Mouse (Mus musculus) kidney, adult 8-10 months (tissue): ENCODE measurements around the gene Rps6ka5.

Source experiments
- DNase-seq, 2 experiments: peaks; one replicate each; pipeline ENCODE4 v3.0.0; 2022

The Rps6ka5 gene

DNA sequence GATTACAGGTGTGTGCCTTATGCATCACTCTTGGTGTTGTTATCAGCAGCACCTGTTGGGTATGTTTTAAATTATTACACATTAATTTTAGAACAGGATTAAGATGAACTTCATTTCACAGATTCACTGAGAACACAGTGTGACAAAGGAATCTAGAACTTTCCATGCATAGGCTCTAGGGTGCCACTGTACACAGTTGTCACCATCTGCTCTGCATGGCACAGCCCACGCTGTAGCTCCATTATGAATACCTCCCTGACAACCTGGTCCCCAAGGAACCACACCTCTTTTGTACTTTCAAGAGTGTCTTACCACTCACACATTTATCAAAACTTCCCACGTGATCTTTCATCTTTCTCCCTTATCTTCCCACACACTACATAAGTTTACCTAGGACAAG lies 140.2 kb downstream of the Rps6ka5 start:
- no peak for DNase-seq

- no peak for DNase-seq
Observed at GRCm38 (mm10) chr12:100579221-100579620, 147.6 kb downstream of the Rps6ka5 start.

DNA sequence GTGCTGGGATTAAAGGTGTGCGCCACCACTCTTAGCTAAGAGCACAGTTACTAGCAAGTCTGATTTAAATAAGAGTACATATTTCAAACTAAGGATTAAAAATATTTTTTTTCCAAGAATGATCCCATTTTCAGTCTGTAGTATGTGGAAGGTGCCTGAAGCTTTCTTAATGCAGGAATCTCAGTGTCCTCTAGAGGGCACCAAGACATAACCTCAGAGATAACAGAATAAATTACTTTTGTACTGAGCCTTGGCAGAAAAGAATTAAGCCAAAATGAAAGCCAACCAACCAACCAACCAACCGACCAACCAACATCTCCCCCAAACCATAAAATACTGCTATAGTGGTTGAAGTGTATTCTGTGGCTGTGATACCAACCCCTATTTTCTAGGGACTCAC lies 148.5 kb downstream of the Rps6ka5 start:
- DNase-seq, result peak; percentile 9 to 39

DNA sequence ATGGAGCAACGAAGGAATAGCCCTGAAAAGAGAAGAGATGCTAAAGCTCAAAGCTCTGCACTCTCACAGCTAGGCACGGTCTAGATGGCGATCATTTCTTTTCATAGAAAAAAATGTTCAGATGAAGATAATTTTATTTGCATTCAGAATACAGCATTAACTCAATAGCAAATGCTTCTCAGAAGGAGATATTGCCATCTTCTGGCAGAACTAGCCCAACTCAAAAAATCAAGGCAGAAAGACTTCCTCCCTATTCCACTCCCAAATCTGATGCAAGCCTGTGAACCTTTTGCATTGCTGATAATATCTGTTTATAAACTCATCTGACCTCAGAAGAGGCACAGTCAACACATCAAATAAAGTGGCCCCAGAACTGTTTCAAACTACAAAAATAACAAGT lies 151.0 kb downstream of the Rps6ka5 start:
- DNase-seq, result no peak

DNA sequence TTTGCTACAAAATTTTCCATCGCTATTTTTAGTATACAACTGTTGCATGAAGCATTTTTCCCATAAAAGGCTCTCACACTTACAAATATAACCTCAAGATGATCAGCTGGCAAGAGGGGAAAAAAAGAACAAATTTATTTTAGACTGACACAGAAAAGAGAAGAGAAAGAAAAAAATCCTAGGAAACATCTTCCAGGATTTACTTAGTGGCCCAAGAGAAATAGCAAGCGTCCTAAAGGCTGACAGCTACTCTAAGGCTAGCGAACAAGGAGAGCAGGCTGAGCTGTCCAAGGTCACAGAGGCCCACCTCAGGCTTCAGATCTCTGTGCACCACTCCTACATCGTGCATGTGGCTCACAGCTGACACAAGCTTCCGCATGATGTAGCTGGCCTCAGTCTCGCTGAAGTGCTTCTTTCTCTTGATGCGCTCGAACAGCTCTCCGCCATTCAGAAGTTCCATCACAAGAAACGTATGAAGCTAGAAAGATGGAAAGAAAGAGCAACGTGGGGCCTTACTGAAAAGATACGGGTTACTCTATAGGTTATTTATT lies 156.2 kb downstream of the Rps6ka5 start:
- no peak for DNase-seq

GRCm38 (mm10) chr12:100568831-100569230 lies 158.0 kb downstream of the Rps6ka5 start:
- no peak for DNase-seq

GRCm38 (mm10) chr12:100568105-100568504 lies 158.7 kb downstream of the Rps6ka5 start:
- DNase-seq, result no peak

- no peak for DNase-seq
Observed at GRCm38 (mm10) chr12:100567627-100568026, 159.2 kb downstream of the Rps6ka5 start.

DNA sequence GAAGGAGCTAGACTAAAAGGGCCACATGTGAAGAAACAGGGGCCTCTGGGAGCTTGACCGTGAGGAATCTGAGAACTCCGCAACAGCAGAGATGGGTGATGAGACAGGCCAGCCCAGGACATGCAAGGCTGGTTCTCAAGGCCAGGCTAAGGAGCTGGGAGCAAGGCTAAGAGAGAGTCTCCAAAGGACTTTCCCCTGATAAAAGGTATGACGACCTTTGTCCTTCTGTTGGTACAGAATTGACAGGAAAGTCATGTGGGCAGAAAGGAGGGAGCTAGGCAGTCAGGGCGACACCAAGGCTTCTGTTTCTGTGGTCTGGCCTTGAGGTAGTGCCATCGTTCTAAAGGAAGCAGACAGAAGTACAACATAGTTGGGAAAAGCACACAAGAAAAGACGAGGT lies 173.1 kb downstream of the Rps6ka5 start:
- no peak for DNase-seq

- no peak for DNase-seq
Observed at GRCm38 (mm10) chr12:100551972-100552371, 174.8 kb downstream of the Rps6ka5 start.

GRCm38 (mm10) chr12:100544194-100544567 lies 182.6 kb downstream of the Rps6ka5 start:
- DNase-seq, result no peak

DNA sequence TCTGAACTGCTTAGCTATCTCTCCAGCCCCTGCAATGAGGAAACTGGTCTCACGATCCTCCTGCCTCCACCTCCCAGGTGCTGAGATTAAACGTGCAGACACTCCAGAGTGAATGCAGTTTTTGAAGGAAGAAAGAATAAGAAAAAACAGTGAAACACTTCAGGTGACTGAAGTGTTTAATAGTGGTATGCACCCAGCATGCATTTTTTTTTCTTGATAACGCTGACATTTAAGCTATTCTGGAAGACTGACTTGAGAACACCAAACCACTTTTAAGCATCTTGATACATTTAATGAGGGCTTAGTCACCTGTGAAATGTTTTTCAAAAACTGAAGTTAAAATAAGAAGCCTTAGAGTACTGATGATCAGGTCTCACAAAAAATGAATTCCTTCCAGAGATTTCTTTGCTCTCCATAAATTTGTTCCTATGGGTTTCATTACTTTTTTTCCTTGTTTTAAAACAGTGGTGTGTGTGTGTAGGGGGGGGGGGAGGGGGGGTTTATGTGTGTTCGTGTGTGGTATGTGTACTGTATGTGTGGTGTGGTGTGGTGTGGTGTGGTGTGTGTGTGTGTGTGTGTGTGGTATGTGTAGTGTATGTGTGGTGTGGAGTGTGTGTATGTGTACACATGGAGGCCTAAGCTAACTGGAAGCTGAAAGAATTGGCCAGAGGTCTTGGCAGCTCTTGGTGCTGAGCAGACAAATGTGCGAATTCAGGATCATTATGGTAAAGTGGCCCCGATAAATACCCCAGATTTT lies 183.2 kb downstream of the Rps6ka5 start:
- DNase-seq, result no peak

DNA sequence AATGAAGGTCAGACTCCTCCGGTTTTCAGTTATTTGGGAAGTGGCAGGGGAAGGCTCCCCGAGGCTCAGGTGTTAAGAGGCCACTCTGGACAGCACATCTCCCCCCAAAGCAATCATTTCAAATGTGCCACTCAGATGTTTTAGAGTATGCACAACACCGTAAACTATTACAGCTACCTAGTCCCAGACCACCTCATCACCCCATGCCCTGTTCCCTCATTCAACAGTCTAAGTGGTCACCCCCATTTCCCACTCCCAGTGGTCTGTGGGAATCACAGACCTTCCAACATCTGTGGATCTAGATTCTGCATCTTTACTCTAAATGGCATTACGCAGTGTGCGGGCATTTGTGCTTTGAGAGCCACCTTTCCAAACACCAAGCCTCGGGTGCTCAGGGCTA lies 184.3 kb downstream of the Rps6ka5 start:
- DNase-seq, result no peak

DNA sequence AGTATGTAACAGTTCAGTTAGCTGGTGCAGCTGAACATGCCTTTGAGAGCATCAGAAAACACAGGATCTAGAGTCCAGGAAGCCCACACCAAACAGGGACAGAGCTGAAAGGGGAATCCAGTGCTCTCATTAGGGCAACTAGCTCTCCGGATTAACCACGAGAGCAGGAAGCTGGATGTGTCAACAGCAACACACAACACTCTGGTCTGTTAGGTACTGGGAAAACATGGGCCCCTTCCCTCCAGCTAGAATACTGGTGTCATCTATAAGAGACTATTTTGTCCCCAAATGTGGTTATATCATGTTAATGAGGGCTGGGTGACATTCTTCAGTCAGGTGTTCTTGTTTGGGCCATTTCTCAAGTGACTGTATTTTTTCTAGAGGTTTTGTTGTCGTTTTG lies 184.7 kb downstream of the Rps6ka5 start:
- DNase-seq, result no peak

- DNase-seq, result no peak
Observed at GRCm38 (mm10) chr12:100539158-100539714, 187.5 kb downstream of the Rps6ka5 start.

DNA sequence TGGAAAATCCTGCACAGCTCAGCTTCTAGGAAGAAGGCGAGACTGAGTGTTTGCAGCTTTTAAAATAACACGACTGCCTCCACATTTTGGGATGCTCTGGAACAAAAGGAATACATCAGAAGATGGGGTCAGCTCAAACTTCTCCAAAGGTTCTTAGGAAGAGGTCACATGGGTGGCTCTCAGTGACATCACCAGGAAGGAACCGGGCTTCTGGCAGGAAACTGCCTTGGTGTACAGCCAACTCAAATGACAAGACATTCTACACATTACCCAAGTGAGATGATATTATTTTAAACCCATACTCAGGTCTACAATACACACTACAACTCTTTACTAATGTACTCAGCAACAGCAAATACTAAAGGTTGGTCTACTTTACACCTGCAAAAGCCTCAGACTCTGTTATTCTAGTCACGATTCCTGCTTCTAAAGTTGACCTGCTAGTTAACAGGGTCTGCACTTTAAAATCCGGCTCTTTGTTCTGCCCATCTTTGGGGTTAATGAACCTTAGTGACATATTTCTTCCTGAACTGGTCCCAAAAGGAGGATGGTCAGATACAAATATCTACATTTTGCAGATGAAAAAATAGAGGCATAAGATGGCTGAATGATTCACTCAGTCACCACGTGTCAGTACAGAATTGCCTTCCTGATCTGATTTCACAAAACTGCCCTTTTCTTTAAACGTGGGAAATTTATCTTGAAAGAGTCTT lies 188.2 kb downstream of the Rps6ka5 start:
- peak in 1 of 2 experiments; percentile 49 for DNase-seq

GRCm38 (mm10) chr12:100537091-100537490 lies 189.7 kb downstream of the Rps6ka5 start:
- no peak for DNase-seq

DNA sequence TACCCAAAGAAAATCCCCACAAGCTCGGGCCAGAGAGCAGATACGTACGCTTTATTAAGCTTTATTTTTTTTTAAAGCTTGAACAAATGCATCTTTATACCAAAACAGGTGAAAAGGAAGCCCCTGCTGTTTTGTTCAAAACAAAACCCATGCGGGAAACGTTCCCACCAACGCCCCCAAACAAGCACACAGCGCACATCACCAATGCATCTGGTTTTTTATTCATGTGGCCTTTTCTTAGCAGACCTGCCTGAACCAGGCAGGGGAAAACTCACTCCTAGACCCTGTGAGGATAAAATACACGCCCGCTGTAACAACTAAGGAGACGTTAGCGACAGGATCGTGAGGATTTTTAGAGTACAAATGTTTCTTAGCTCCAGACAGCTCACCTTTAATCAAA lies 191.8 kb downstream of the Rps6ka5 start:
- DNase-seq, result no peak

DNA sequence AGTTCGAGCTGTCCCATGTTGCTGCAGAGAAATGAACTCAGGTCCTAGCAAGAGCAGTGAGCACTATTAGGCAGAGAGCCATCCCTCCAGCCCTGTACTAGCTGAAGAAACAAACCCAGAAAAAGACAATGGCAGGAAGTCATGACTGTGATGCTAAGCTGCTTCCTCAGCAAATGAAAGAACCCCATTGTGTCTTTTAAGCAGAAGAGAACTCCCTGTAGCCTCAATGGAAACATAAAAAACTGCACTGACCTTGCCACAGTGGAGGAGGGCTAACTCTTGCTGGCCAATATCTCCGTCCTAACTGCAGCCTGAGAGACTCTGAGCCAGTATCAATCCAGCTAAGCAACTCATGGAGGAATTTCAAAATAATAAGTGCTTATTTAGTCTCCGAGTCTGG lies 192.8 kb downstream of the Rps6ka5 start:
- DNase-seq, result no peak

GRCm38 (mm10) chr12:100533209-100533608 lies 193.6 kb downstream of the Rps6ka5 start:
- DNase-seq, result no peak

DNA sequence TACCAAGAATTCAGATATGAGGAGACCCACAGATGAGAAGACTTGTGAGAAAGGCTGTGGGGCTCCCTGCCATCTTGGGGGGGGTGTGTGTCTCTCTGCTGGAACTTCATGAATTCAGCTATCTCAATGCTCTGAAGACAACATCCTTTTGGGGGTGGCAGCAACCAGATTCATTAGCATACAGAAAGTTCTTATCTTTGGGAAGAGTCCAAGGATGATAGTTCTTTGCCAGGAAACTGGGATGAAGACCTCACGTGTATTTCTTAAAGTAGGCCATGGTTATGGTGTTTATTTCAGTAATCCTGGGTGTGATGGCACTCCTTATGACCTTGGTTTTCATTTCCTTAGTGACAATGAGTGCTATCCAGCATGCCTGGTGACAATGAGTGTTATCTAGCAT lies 195.0 kb downstream of the Rps6ka5 start:
- no peak for DNase-seq

- no peak for DNase-seq
Observed at GRCm38 (mm10) chr12:100530871-100531270, 195.9 kb downstream of the Rps6ka5 start.

GRCm38 (mm10) chr12:100529651-100530050 lies 197.1 kb downstream of the Rps6ka5 start:
- DNase-seq, result no peak

DNA sequence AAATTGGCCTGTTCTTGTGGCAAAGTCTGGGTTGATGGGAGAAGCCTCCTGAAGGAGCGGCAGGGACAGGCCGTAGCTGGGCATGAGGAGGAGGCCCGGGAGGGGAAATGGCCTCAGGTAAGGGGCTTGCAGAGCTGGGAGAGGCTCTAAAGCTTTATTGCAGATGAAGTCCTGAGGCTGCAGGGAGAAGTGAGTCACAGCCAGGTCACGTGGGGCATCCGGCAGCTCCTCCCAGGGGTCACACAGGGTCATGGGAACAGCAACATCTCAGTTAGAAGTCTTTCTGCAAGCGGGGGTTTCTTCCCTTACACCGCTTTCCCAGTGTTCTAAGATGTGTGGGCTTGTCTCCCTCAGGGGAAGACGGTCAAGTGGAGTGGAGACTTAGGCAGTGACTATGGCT lies 197.6 kb downstream of the Rps6ka5 start:
- DNase-seq, result peak in 1 of 2 experiments; percentile 43
